Mouse (Mus musculus): Measurements from ENCODE around the gene Serbp1.

DNA sequence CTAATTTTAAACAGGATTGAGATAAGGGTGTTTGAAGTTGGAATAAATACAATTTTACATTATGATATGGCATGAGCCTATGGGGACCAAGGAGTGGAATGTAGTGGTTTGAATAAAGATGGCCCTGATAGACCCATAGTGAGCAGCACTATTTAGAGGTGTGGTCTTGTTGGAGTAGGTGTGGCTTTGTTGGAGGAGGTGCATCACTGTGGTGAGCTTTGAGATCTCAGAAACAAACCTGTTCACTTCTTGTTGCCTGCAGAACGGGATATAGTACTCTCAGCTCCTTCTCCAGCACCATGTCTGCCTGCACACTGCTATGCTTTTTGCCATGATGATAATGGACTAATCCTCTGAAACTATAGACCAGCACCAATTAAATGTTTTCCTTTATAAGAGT is 20.1 kb upstream of the Serbp1 start:
- TF ChIP-seq CTCF (IDR thresholded peaks at IDR 0.05) (no peak), POLR2A (IDR thresholded peaks at IDR 0.05; ENCODE audit: insufficient read depth, low read depth, low read length) (no peak), EP300 (IDR thresholded peaks at IDR 0.05; ENCODE audit: insufficient read depth, low read depth, low read length) (no peak)

Data from heart, adult 2 months (tissue).